Mouse (Mus musculus) heart, adult 2 months (tissue): ENCODE measurements at regions not wholly inside any gene's neighbourhood (a gene's known extent, or its start where the extent isn't known, plus 50 kb on each side); places are given as distances from the start of the nearest gene placed in this dataset.
"Not testable (repeated sequence)": the region's sequence is repeated elsewhere in the genome, so short reads cannot be mapped to it uniquely, and the experiment has no call there.

Source experiments
- DNase-seq, 2 experiments: peaks; one replicate each; pipeline ENCODE4 v3.0.0; 2021
- H3K27ac ChIP-seq: fragments of 200-600 bp; 2 replicates; pipeline ENCODE4 v1.8.1; 2022
- H3K27me3 ChIP-seq: fragments of 200-500 bp; 2 replicates; pipeline ENCODE4 v1.6.1; 2012; ENCODE audit warnings: mild to moderate bottlenecking, low read length, inconsistent platforms, mixed read lengths; ENCODE audit not compliant: control insufficient read depth, insufficient read depth
- H3K36me3 ChIP-seq: fragments of 200-500 bp; 2 replicates; pipeline ENCODE4 v1.6.1; 2012; ENCODE audit warnings: low read length, inconsistent platforms; ENCODE audit not compliant: control insufficient read depth, insufficient read depth
- H3K4me1 ChIP-seq: fragments of 200-500 bp; 2 replicates; pipeline ENCODE4 v1.6.1; 2011; ENCODE audit warnings: low read length; ENCODE audit not compliant: control insufficient read depth, insufficient read depth
- H3K4me3 ChIP-seq: fragments of 200-600 bp; 2 replicates; pipeline ENCODE4 v1.8.1; 2022
- H3K79me2 ChIP-seq: fragments of 200-500 bp; replicated peaks from 2 replicates; pipeline ENCODE4 v1.6.1; 2012; ENCODE audit warnings: mild to moderate bottlenecking, inconsistent platforms, low read length, moderate library complexity, mixed read lengths; ENCODE audit not compliant: control insufficient read depth, insufficient read depth
- H3K9ac ChIP-seq: fragments of 200-500 bp; 2 replicates; pipeline ENCODE4 v1.6.1; 2012; ENCODE audit warnings: low read depth, mild to moderate bottlenecking, control low read depth, inconsistent platforms, low read length, mixed read lengths
- CTCF ChIP-seq: fragments of 200-600 bp; IDR thresholded peaks from 2 replicates; pipeline ENCODE4 v1.8.1; 2022; ENCODE audit warnings: antibody characterized with exemption, mild to moderate bottlenecking, moderate library complexity
- EP300 ChIP-seq: fragments of 200-500 bp; IDR thresholded peaks from 2 replicates; pipeline ENCODE4 v1.6.1; 2011; ENCODE audit warnings: low read depth, low read length, control low read depth; ENCODE audit not compliant: insufficient read depth
- POLR2A ChIP-seq: fragments of 200-500 bp; IDR thresholded peaks from 2 replicates; pipeline ENCODE4 v1.6.1; 2011; ENCODE audit warnings: mild to moderate bottlenecking, low read depth, low read length, control low read depth; ENCODE audit not compliant: insufficient read depth
- WGBS: fragments of 180-500 bp; shearing (Covaris S2); methylation state at CpG from one replicate; pipeline ENCODE4 v1.1.7; 2018; 5-methylcytosine and 5-hydroxymethylcytosine counted together
- intact Hi-C: fragments of 180-260 bp; cut with DNase I; formaldehyde crosslinking; loops from one replicate; pipeline ENCODE4 v1.15.1; 2025

DNA sequence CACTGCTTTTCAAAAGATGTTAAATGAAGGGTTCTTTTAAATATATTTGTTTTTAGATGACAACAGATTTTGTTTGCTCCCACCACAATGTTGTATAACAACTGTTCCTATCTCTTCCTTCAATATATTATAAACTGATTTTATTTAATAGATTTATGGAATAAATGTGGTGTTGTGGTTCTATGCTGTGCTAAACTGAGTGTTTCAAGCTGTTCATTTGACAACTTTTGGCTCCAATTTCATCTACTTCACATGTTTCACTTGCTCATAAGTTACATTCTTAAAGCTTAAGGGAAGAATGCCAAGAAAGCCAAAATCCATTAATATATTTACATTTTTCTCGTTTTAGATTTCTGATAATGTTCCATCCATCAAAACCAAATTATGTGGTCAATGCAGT, 341.9 kb upstream of the Nova1 start:
- Histone ChIP-seq H3K27ac (no peak overlapping the region), H3K36me3 (no peaks in the 10 kb centered on the region), H3K9ac (no peak overlapping the region), H3K79me2 (no peaks in the 10 kb centered on the region), H3K4me1 (no peaks in the 10 kb centered on the region), H3K4me3 (no peak overlapping the region), H3K27me3 (no peaks in the 10 kb centered on the region)
- DNase-seq = no peak
- TF ChIP-seq EP300 = no peak
- TF ChIP-seq CTCF = no peak
- no peak for TF ChIP-seq POLR2A
- WGBS = 47% methylated on average over 1 of the region's 1 CpGs
- intact Hi-C loops = no loop called here

DNA sequence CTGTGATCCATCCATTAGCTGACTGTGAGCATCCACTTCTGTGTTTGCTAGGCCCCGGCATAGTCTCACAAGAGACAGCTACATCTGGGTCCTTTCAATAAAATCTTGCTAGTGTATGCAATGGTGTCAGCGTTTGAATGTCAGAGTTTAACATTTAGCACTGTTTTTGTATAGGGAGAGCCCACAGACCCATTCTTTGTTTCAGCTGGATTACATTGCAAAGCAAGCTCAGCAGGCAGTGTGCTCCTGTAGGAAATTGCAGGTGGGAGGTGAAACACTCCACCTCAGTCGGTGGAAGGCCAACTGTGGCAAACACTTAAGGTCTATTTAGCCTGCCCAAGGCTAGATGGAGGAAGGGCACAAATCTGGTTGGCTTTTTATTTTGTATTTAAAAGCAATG, 337.2 kb upstream of the Nova1 start:
- H3K79me2 ChIP-seq, H3K36me3 ChIP-seq, H3K4me1 ChIP-seq, H3K27ac ChIP-seq, intact Hi-C loops, H3K27me3 ChIP-seq, DNase-seq, H3K9ac ChIP-seq, H3K4me3 ChIP-seq: not testable (repeated sequence)
- 44% methylated on average over 3 of the region's 3 CpGs for WGBS

DNA sequence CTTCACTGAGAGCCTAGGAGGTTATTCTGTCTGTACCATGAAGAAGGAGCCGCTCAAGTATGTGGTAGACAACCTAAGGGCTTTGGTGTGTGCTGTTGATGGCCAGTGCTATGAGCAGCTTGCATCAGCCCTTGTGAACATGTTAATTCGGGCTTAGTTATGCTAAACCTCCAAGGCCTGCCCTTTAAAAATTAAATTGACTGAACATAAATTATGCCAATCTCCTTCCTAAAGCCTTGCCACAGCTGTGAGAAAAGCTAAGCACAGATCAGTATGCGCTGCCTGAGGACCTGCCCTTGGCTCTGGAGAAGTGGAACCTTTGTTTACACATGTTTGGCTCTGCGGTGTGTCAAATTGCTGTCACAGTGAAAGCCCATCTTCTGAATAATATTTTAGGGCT, 321.9 kb upstream of the Nova1 start:
- Histone ChIP-seq H3K9ac (no peak overlapping the region), H3K79me2 (no peaks in the 10 kb centered on the region), H3K36me3 (no peaks in the 10 kb centered on the region), H3K27me3 (no peaks in the 10 kb centered on the region), H3K4me1 (no peaks in the 10 kb centered on the region), H3K27ac (no peak overlapping the region), H3K4me3 (no peak overlapping the region)
- 62% methylated on average over 4 of the region's 4 CpGs for WGBS
- no peak for DNase-seq
- TF ChIP-seq CTCF = no peak
- no peak for TF ChIP-seq EP300
- no peak for TF ChIP-seq POLR2A
- intact Hi-C loops = no loop called here

DNA sequence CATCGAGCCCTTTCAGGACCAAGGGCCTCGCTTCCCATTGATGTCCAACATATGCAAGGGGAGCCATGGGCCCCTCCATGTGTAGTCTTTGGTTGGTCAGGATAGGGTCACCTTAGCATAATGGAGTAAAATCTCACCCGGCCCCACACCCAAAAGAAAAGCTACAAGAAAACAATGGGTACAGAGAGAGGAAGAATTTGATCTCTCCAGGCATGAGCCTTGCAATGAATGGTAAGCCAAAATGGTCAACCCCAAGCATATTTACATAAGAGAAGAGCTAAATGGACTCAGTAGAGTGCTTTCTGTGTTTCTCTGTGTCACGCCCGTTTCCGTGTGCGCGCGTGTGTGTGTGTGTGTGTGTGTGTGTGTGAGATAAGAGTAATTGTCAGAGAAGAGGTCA, 311.1 kb upstream of the Nova1 start:
- no peak overlapping the region for H3K9ac ChIP-seq
- no peaks in the 10 kb centered on the region for H3K36me3 ChIP-seq
- no peak for DNase-seq
- no peak overlapping the region for H3K4me3 ChIP-seq
- WGBS = 89% methylated on average over 9 of the region's 9 CpGs
- H3K27me3 ChIP-seq = no peaks in the 10 kb centered on the region
- intact Hi-C loops = no loop called here
- H3K27ac ChIP-seq = no peak overlapping the region
- no peak for TF ChIP-seq EP300
- TF ChIP-seq POLR2A = no peak
- no peaks in the 10 kb centered on the region for H3K4me1 ChIP-seq
- H3K79me2 ChIP-seq = no peaks in the 10 kb centered on the region

DNA sequence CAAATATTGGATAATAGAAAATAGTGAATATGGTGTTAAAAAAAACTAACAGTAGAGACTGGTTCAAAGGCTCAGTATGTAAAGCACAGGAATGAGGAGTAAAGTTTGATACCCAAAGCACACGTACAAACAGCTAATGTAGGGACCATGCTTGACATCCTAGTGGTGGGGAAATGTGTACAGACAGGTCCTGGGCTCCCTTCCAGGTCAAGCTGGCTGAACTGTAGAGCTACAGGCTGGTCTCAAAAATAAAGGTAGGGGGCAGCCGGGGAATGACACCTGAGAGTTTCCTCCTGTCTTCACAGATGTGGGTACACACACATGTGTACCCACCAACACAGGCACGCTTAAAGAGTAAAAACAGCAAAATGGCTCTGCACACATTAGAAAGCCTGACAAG, 309.9 kb upstream of the Nova1 start:
- WGBS = 68% methylated on average over 3 of the region's 3 CpGs
- Histone ChIP-seq H3K36me3 (no peaks in the 10 kb centered on the region), H3K27ac (no peak overlapping the region), H3K9ac (no peak overlapping the region), H3K4me1 (no peaks in the 10 kb centered on the region), H3K4me3 (no peak overlapping the region), H3K79me2 (no peaks in the 10 kb centered on the region), H3K27me3 (no peaks in the 10 kb centered on the region)
- intact Hi-C loops = no loop called here
- no peak for TF ChIP-seq POLR2A
- TF ChIP-seq EP300 = no peak
- TF ChIP-seq CTCF = no peak
- no peak for DNase-seq

DNA sequence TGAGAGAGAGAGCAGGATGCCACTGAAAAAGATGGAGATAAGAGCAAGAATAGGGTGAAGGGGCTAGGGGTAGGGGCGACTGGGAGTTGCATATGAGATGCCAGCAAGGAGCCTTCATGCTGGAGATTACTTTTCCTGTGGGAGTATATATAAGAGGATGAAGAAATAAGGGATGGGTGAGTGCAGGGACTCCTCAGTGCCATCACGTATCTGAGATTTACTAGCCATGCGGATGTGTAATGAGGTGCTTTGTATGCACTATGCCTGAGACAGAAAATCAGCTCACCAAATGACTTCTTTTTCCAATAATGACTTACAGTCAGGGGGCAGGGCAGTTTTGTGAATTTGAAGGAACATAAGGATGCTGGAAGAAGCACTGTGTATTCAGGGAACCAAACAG, 302.7 kb upstream of the Nova1 start:
- Histone ChIP-seq H3K4me3 (no peak overlapping the region), H3K27ac (no peak overlapping the region), H3K9ac (no peak overlapping the region), H3K36me3 (no peaks in the 10 kb centered on the region), H3K79me2 (no peaks in the 10 kb centered on the region), H3K4me1 (no peaks in the 10 kb centered on the region), H3K27me3 (no peaks in the 10 kb centered on the region)
- intact Hi-C loops = no loop called here
- TF ChIP-seq EP300 (no peak), CTCF (no peak), POLR2A (no peak)
- WGBS = 67% methylated on average over 3 of the region's 3 CpGs
- no peak for DNase-seq

DNA sequence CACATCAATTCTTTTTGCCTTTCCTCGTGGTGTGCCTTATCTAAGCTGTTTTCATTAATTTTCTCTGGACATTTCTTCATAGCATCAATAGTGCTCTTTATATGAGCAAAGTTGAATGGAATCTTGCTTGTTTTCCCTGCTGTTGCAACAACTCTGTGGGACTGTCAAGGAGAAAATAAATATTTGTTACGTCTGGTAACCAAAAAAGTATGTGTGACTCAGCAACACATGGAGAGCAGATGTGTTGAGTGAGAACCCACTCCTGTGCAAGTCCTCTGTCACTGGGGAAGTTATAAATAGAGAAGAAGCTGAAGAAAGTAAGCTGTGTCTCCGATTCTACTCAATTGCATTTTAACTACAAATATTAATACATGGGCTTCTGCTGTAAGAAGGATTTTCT, 298.8 kb upstream of the Nova1 start:
- intact Hi-C loops = no loop called here
- H3K27ac ChIP-seq = no peak overlapping the region
- TF ChIP-seq CTCF (no peak), POLR2A (no peak), EP300 (no peak)

More for the DNA sequence above, 298.8 kb upstream of the Nova1 start:
- Histone ChIP-seq H3K79me2 (no peaks in the 10 kb centered on the region), H3K4me3 (no peak overlapping the region), H3K9ac (no peak overlapping the region), H3K27me3 (no peaks in the 10 kb centered on the region), H3K4me1 (no peaks in the 10 kb centered on the region), H3K36me3 (no peaks in the 10 kb centered on the region)
- DNase-seq = peak in 1 of 2 experiments; percentile 45
- 38% methylated on average over 3 of the region's 3 CpGs for WGBS
